Mouse (Mus musculus) heart, postnatal 25 days (tissue): ENCODE results near the gene Csnk1d. TPM values are rescaled to one million over a fixed set of nuclear protein-coding genes. Genes with fewer than 3 reads are reported as not detected.

Experiments
- DNase-seq: peaks from one replicate; pipeline ENCODE4 v3.0.0; 2022; ENCODE audit warnings: low spot score
- intact Hi-C: fragments of 180-260 bp; cut with DNase I; formaldehyde crosslinking; loops from one replicate; pipeline ENCODE4 v1.15.1; 2025
- total RNA-seq, 2 experiments: library from RNA; stranded (reverse); gene quantifications; 2 replicates each; pipeline ENCODE4 v1.2.3; 2021

Csnk1d gene
- total RNA-seq: 10 to 100 TPM; 50.7 to 56.5 TPM

GRCm38 (mm10) chr11:120990951-120991526, at the start of gene Csnk1d:
Gene Csnk1d, minus strand, starts transcription at chr11:120991330.
- intact Hi-C loops: no loop called here
- peak; percentile 97 for DNase-seq

- intact Hi-C loops: no loop called here
Measured at GRCm38 (mm10) chr11:121039302-121039701, 48.2 kb upstream of the Csnk1d start, which contains the start of gene Cd7. Gene Cd7, minus strand, starts transcription at chr11:121039418.

GRCm38 (mm10) chr11:121038366-121039240, 47.5 kb upstream of the Csnk1d start:
- intact Hi-C loops: no loop called here
- DNase-seq: no peak

More at GRCm38 (mm10) chr11:121039302-121039701, 48.2 kb upstream of the Csnk1d start, which contains the start of gene Cd7:
- DNase-seq: no peak

GRCm38 (mm10) chr11:121033118-121033517, 42.0 kb upstream of the Csnk1d start:
- intact Hi-C loops: no loop called here

GRCm38 (mm10) chr11:121027259-121027658, 36.1 kb upstream of the Csnk1d start:
- no peak for DNase-seq
- intact Hi-C loops: no loop called here

More at GRCm38 (mm10) chr11:121033118-121033517, 42.0 kb upstream of the Csnk1d start:
- DNase-seq: no peak

GRCm38 (mm10) chr11:121024163-121024562, 33.0 kb upstream of the Csnk1d start:
- DNase-seq: no peak
- intact Hi-C loops: no loop called here

GRCm38 (mm10) chr11:121019501-121019900, 28.4 kb upstream of the Csnk1d start:
- no peak for DNase-seq
- intact Hi-C loops: loop anchor here (5.0 kb wide), 1 partner anchor 183 kb away; the partner anchor contains the start of genes Hexdc and Ogfod3

GRCm38 (mm10) chr11:121017703-121018102, 26.6 kb upstream of the Csnk1d start:
- intact Hi-C loops: loop anchor here (5.0 kb wide), 1 partner anchor 185 kb away; the partner anchor contains the start of genes Hexdc and Ogfod3
- peak; percentile 8 for DNase-seq

GRCm38 (mm10) chr11:121015472-121015871, 24.3 kb upstream of the Csnk1d start:
- intact Hi-C loops: loop anchor here (5.0 kb wide), 1 partner anchor 187 kb away; the partner anchor contains the start of genes Hexdc and Ogfod3
- no peak for DNase-seq

- intact Hi-C loops: loop anchor here (5.0 kb wide), 1 partner anchor 187 kb away; the partner anchor contains the start of genes Hexdc and Ogfod3
- peak; percentile 69 for DNase-seq
Measured at GRCm38 (mm10) chr11:121014896-121015300, 23.8 kb upstream of the Csnk1d start.

- no peak for DNase-seq
- intact Hi-C loops: no loop called here
Measured at GRCm38 (mm10) chr11:121013656-121014055, 22.5 kb upstream of the Csnk1d start.

- no peak for DNase-seq
- intact Hi-C loops: no loop called here
Measured at GRCm38 (mm10) chr11:121010044-121010755, 19.1 kb upstream of the Csnk1d start.

- DNase-seq: no peak
- intact Hi-C loops: no loop called here
Measured at GRCm38 (mm10) chr11:121006184-121006583, 15.1 kb upstream of the Csnk1d start.

GRCm38 (mm10) chr11:121004281-121004680, 13.2 kb upstream of the Csnk1d start:
- no peak for DNase-seq
- intact Hi-C loops: no loop called here

- intact Hi-C loops: no loop called here
- DNase-seq: no peak
Measured at GRCm38 (mm10) chr11:121001966-121002365, 10.8 kb upstream of the Csnk1d start.

- DNase-seq: no peak
- intact Hi-C loops: no loop called here
Measured at GRCm38 (mm10) chr11:120994741-120995140, 3.6 kb upstream of the Csnk1d start.

- DNase-seq: no peak
- intact Hi-C loops: no loop called here
Measured at GRCm38 (mm10) chr11:120993586-120993985, 2.5 kb upstream of the Csnk1d start.

GRCm38 (mm10) chr11:120993080-120993479, 1.9 kb upstream of the Csnk1d start:
- intact Hi-C loops: no loop called here
- no peak for DNase-seq

- intact Hi-C loops: no loop called here
- peak; percentile 47 for DNase-seq
Measured at GRCm38 (mm10) chr11:120991791-120992190, 661 bp upstream of the Csnk1d start.
